Mouse (Mus musculus) CH12.LX (cell line): ENCODE data around the gene Rec114. TPM values are rescaled to one million over a fixed set of nuclear protein-coding genes. Genes with fewer than 3 reads are reported as not detected.

Experiments used
- DNase-seq: peaks from one replicate; pipeline ENCODE4 v3.0.0-alpha.2; 2013; ENCODE audit errors: extremely low read depth
- H3K27ac ChIP-seq: 2 replicates; pipeline ENCODE4 v1.5.1; 2012; ENCODE audit warnings: low read depth, mild to moderate bottlenecking, control low read depth, moderate library complexity; ENCODE audit not compliant: insufficient read depth
- H3K27me3 ChIP-seq: replicated peaks from 2 replicates; pipeline ENCODE3; 2012; ENCODE audit warnings: inconsistent platforms
- H3K36me3 ChIP-seq, 2 experiments: replicated peaks in 1 of 2; 2 replicates each; pipeline versions ENCODE3 to v1.6.1; 2012; ENCODE audit warnings: inconsistent platforms in 1 of 2, low read length in 1 of 2, mild to moderate bottlenecking in 1 of 2, mixed read lengths in 1 of 2, moderate library complexity in 1 of 2; ENCODE audit not compliant: control insufficient read depth in 1 of 2, insufficient read depth in 1 of 2
- H3K4me1 ChIP-seq, 2 experiments: 2 replicates each; pipeline ENCODE4 v1.6.1; 2012; ENCODE audit warnings: inconsistent platforms in 1 of 2, moderate library complexity in 1 of 2; ENCODE audit not compliant: insufficient read depth in 2 of 2, control insufficient read depth in 1 of 2
- H3K4me2 ChIP-seq: 2 replicates; pipeline ENCODE4 v1.6.1; 2012; ENCODE audit warnings: low read depth, mild to moderate bottlenecking, control low read depth; ENCODE audit not compliant: poor library complexity, insufficient read depth, severe bottlenecking
- H3K4me3 ChIP-seq, 3 experiments: fragments of 150-350 bp in 1 of 3; sonication (generic) in 1 of 3; replicated peaks in 1 of 3; 2 replicates each; pipeline versions ENCODE3 to v1.5.1; 2011 to 2012; ENCODE audit warnings: low read depth in 2 of 3, low read length in 2 of 3, mild to moderate bottlenecking in 2 of 3, moderate library complexity in 2 of 3, control low read depth in 1 of 3, improper control_type of control experiment in 1 of 3, inconsistent platforms in 1 of 3, mixed read lengths in 1 of 3; ENCODE audit not compliant: poor library complexity in 1 of 3
- H3K79me2 ChIP-seq: replicated peaks from 2 replicates; pipeline ENCODE4 v1.6.1; 2012; ENCODE audit warnings: mild to moderate bottlenecking, moderate library complexity; ENCODE audit not compliant: control insufficient read depth, poor library complexity, insufficient read depth, severe bottlenecking; ENCODE audit errors: extremely low read depth
- H3K9ac ChIP-seq: 2 replicates; pipeline ENCODE4 v1.6.1; 2012; ENCODE audit warnings: low read depth, mild to moderate bottlenecking, control low read depth, moderate library complexity; ENCODE audit not compliant: insufficient read depth
- H3K9me3 ChIP-seq: replicated peaks from 2 replicates; pipeline ENCODE3; 2012; ENCODE audit warnings: low read length, inconsistent platforms, mixed read lengths
- CHD2 ChIP-seq: IDR thresholded peaks from 2 replicates; pipeline ENCODE4 v1.6.1; 2011; ENCODE audit warnings: low read length, improper control_type of control experiment
- CTCF ChIP-seq, 2 experiments: IDR thresholded peaks in 1 of 2; conservative IDR thresholded peaks in 1 of 2; 2 replicates each; pipeline ENCODE4 v1.5.1; 2011 to 2012; ENCODE audit warnings: low read depth in 2 of 2, low read length in 2 of 2, improper control_type of control experiment in 1 of 2, inconsistent platforms in 1 of 2, mild to moderate bottlenecking in 1 of 2, moderate library complexity in 1 of 2
- EP300 ChIP-seq: IDR thresholded peaks from 2 replicates; pipeline ENCODE4 v1.6.1; 2011; ENCODE audit warnings: low read length, improper control_type of control experiment
- ETS1 ChIP-seq: conservative IDR thresholded peaks from 2 replicates; pipeline ENCODE4 v1.6.1; 2012; ENCODE audit warnings: low read depth, mild to moderate bottlenecking, inconsistent platforms, low read length, improper control_type of control experiment, moderate library complexity
- HCFC1 ChIP-seq: IDR thresholded peaks from 2 replicates; pipeline ENCODE4 v1.6.1; 2012; ENCODE audit warnings: low read depth, mild to moderate bottlenecking, inconsistent platforms, low read length, improper control_type of control experiment
- IRF4 ChIP-seq: IDR thresholded peaks from 2 replicates; pipeline ENCODE4 v1.6.1; 2014; ENCODE audit warnings: low read depth, mild to moderate bottlenecking, inconsistent platforms, low read length, improper control_type of control experiment
- KAT2A ChIP-seq: IDR thresholded peaks from 2 replicates; pipeline ENCODE4 v1.6.1; 2012; ENCODE audit warnings: low read length, improper control_type of control experiment, inconsistent platforms; ENCODE audit not compliant: insufficient replicate concordance
- MAFK ChIP-seq: IDR thresholded peaks from 2 replicates; pipeline ENCODE4 v1.6.1; 2011; ENCODE audit warnings: low read length, improper control_type of control experiment; ENCODE audit not compliant: insufficient replicate concordance
- MAX ChIP-seq: IDR thresholded peaks from 2 replicates; pipeline ENCODE4 v1.6.1; 2011; ENCODE audit warnings: low read length, improper control_type of control experiment
- MAZ ChIP-seq: IDR thresholded peaks from 2 replicates; pipeline ENCODE4 v1.6.1; 2012; ENCODE audit warnings: low read depth, mild to moderate bottlenecking, inconsistent platforms, low read length, improper control_type of control experiment, moderate library complexity
- MEF2A ChIP-seq: IDR thresholded peaks from 2 replicates; pipeline ENCODE4 v1.6.1; 2014; ENCODE audit warnings: low read depth, mild to moderate bottlenecking, inconsistent platforms, low read length, improper control_type of control experiment, borderline replicate concordance
- MXI1 ChIP-seq: IDR thresholded peaks from 2 replicates; pipeline ENCODE4 v1.6.1; 2011; ENCODE audit warnings: mild to moderate bottlenecking, low read depth, low read length, improper control_type of control experiment
- NELFE ChIP-seq: IDR thresholded peaks from 2 replicates; pipeline ENCODE4 v1.6.1; 2011; ENCODE audit warnings: low read depth, low read length, improper control_type of control experiment
- PAX5 ChIP-seq: IDR thresholded peaks from 2 replicates; pipeline ENCODE4 v1.6.1; 2012; ENCODE audit warnings: low read length, inconsistent platforms, mixed read lengths
- POLR2AphosphoS2 ChIP-seq: IDR thresholded peaks from 2 replicates; pipeline ENCODE4 v1.6.1; 2011; ENCODE audit warnings: low read depth, low read length, improper control_type of control experiment
- RAD21 ChIP-seq: IDR thresholded peaks from 2 replicates; pipeline ENCODE4 v1.6.1; 2011; ENCODE audit warnings: low read depth, mild to moderate bottlenecking, low read length, improper control_type of control experiment, moderate library complexity
- RCOR1 ChIP-seq: conservative IDR thresholded peaks from 2 replicates; pipeline ENCODE4 v1.6.1; 2012; ENCODE audit warnings: low read depth, mild to moderate bottlenecking, inconsistent platforms, low read length, improper control_type of control experiment
- SMC3 ChIP-seq: IDR thresholded peaks from 2 replicates; pipeline ENCODE4 v1.6.1; 2011; ENCODE audit warnings: low read depth, low read length, improper control_type of control experiment
- UBTF ChIP-seq: IDR thresholded peaks from 2 replicates; pipeline ENCODE4 v1.6.1; 2012; ENCODE audit warnings: low read depth, mild to moderate bottlenecking, inconsistent platforms, low read length, improper control_type of control experiment, moderate library complexity
- ZC3H11A ChIP-seq: IDR thresholded peaks from 2 replicates; pipeline ENCODE4 v1.6.1; 2012; ENCODE audit warnings: low read depth, mild to moderate bottlenecking, inconsistent platforms, low read length, improper control_type of control experiment
- ZKSCAN1 ChIP-seq: IDR thresholded peaks from 2 replicates; pipeline ENCODE4 v1.6.1; 2012; ENCODE audit warnings: low read depth, inconsistent platforms, low read length, improper control_type of control experiment, borderline replicate concordance
- ZNF384 ChIP-seq: IDR thresholded peaks from 2 replicates; pipeline ENCODE4 v1.6.1; 2012; ENCODE audit warnings: low read depth, low read length, improper control_type of control experiment, inconsistent platforms
- dilution Hi-C: fragments of 300-500 bp; cut with MboI; formaldehyde crosslinking; loops from 2 replicates; pipeline ENCODE4 v1.14.3; 2020; ENCODE audit warnings: low sequenced_read_pairs; ENCODE audit not compliant: extremely low pct_unique_long_range_greater_than_20kb, extremely low pct_ligation_motif_present
- in situ Hi-C: fragments of 300-500 bp; cut with MboI; formaldehyde crosslinking; loops from 3 replicates; pipeline ENCODE4 v1.14.3; 2019; ENCODE audit warnings: low sequenced_read_pairs, low pct_ligation_motif_present, low pct_unique_long_range_greater_than_20kb, mixed read lengths
- polyA plus RNA-seq: library from polyadenylated mRNA; unstranded; fragments of >175 nt; gene quantifications from 2 replicates; pipeline ENCODE4 v1.2.1, GENCODE M21; 2012; ENCODE audit warnings: low read depth; ENCODE audit not compliant: insufficient read length
- total RNA-seq, 2 experiments: library from RNA; depleted of rRNA; stranded (reverse); fragments of 300-350 nt in 1 of 2; fragments of >200 nt in 1 of 2; gene quantifications; 2 replicates each; pipeline ENCODE4 v1.2.3; 2012 to 2014

Rec114 gene
- total and polyA plus RNA-seq, 3 experiments = 0.69 TPM; not detected in 2

GRCm38 (mm10) chr9:58774761-58775160 lies 31.0 kb upstream of the Rec114 start:
- Histone ChIP-seq H3K27me3 (no peaks in the 10 kb centered on the region), H3K4me1 (no peaks in the 10 kb centered on the region), H3K4me2 (no peak overlapping the region), H3K27ac (no peak overlapping the region), H3K4me3 (no peak overlapping the region), H3K79me2 (no peaks in the 10 kb centered on the region), H3K36me3 (no peaks in the 10 kb centered on the region), H3K9me3 (no peaks in the 10 kb centered on the region), H3K9ac (no peak overlapping the region)
- dilution Hi-C loops = no loop called here
- DNase-seq = no peak
- in situ Hi-C loops = no loop called here
- TF ChIP-seq ZKSCAN1 (no peak), KAT2A (no peak), RCOR1 (no peak), NELFE (no peak), EP300 (no peak), MAX (no peak), POLR2AphosphoS2 (no peak), SMC3 (no peak), ETS1 (no peak), CTCF (conservative IDR thresholded peaks at IDR 0.05 in 1 of 2, IDR thresholded peaks at IDR 0.05 in 1 of 2; ENCODE audit: low read depth in 2 of 2, low read length in 2 of 2) (no peak), MEF2A (no peak), PAX5 (no peak), ZNF384 (no peak), MAZ (no peak), ZC3H11A (no peak), HCFC1 (no peak), MAFK (no peak), CHD2 (no peak), UBTF (no peak)

- Histone ChIP-seq H3K36me3 (no peaks in the 10 kb centered on the region), H3K4me1 (no peaks in the 10 kb centered on the region), H3K27ac (no peak overlapping the region), H3K79me2 (no peaks in the 10 kb centered on the region), H3K9me3 (no peaks in the 10 kb centered on the region), H3K4me3 (no peak overlapping the region), H3K27me3 (no peaks in the 10 kb centered on the region), H3K9ac (no peak overlapping the region), H3K4me2 (no peak overlapping the region)
- no peak for DNase-seq
- in situ Hi-C loops = no loop called here
- dilution Hi-C loops = no loop called here
- TF ChIP-seq IRF4 (no peak), MAZ (no peak), MXI1 (no peak), MAX (no peak), RAD21 (no peak)
Observed at GRCm38 (mm10) chr9:58769943-58770342, 26.2 kb upstream of the Rec114 start.
